In the genomic region with DNA sequence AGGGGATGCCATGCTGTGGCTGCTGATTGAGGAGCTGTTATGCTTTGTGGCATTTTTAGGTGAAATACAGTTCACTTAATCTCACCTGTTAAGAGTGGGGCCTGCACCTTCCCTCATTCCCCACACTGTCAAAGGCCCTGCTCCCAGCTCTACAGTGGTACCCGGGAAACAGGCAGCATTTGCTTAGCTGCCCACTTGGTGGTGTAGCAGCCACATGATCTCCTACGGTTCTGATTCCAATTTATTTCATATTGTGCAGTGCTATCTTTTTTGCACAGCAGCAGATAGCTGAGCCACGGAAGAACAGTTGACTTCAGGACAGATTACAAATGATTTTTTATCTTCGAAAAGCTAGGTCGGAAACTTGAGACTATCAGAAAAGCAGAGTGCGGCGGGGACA, we compare ENCODE assay signal across 23 mouse cellular contexts.
A peak's percentile ranks its signal among the peaks of the same experiment; 100 is the strongest.
DNase-seq lines count a peak whose midpoint lies in the region; ATAC-seq lines count a peak whose summit lies in the region.
"Had no signal": no experiment of that assay in that cellular context is flagged by ENCODE, and none has a peak within 500 bp of the region (broad histone marks: within the 10 kb centered on the region; RNA-seq: fewer than 3 reads in every experiment).

No protein-coding gene starts in this region.

- H3K36me3 ChIP-seq in hindbrain, embryonic 16.5 days (ENCODE audit: control insufficient read depth, insufficient read depth, low read length) = no peaks in the 10 kb centered on the region
- H3K36me3 ChIP-seq in hindbrain, embryonic 11.5 days (ENCODE audit: control insufficient read depth, insufficient read depth, low read length) = no peaks in the 10 kb centered on the region
- H3K36me3 ChIP-seq: embryonic facial prominence, embryonic 12.5 days; heart, embryonic 15.5 days; kidney, embryonic 15.5 days; limb, embryonic 15.5 days; neural tube, embryonic 13.5 days had no signal

- intact Hi-C loops in left cerebral cortex, postnatal 14 days (cut with DNase I) = no loop called here

- H3K4me3 ChIP-seq in hindbrain, embryonic 16.5 days (ENCODE audit: low read length) = no peak overlapping the region
- no peak overlapping the region for H3K4me3 ChIP-seq in hindbrain, embryonic 11.5 days (ENCODE audit: low read depth, low read length)
- H3K4me3 ChIP-seq: embryonic facial prominence, embryonic 12.5 days; heart, embryonic 15.5 days; kidney, embryonic 15.5 days; limb, embryonic 15.5 days; neural tube, embryonic 13.5 days had no signal

- no peak overlapping the region for H3K9ac ChIP-seq in hindbrain, embryonic 16.5 days (ENCODE audit: low read depth, low read length)
- H3K9ac ChIP-seq in hindbrain, embryonic 11.5 days (ENCODE audit: low read depth, low read length) = no peak overlapping the region
- H3K9ac ChIP-seq: embryonic facial prominence, embryonic 12.5 days; heart, embryonic 15.5 days; kidney, embryonic 15.5 days; limb, embryonic 15.5 days; liver, embryonic 14.5 days; lung, embryonic 14.5 days; neural tube, embryonic 13.5 days had no signal

- no peak for DNase-seq in hindbrain, embryonic 11.5 days (ENCODE audit: low spot score)
- peak; percentile 35 to 43 for DNase-seq in left cerebral cortex, postnatal 14 days (ENCODE audit: low spot score in 2 of 2)
- DNase-seq in left cerebral cortex, adult 11 months (ENCODE audit: low spot score) = no peak
- DNase-seq in right cerebral cortex, adult 18-20 months = peak; percentile 33
- no peak for DNase-seq in right cerebral cortex, postnatal 14 days
- no peak for DNase-seq in ovary, adult 18-20 months (ENCODE audit: low spot score)
- DNase-seq: adrenal gland, adult 2 months; cerebellum, adult 18-20 months; cerebellum, postnatal 14 days; heart, postnatal 36 days; kidney, adult 11 months; kidney, postnatal 36 days; left cerebral cortex, postnatal 4 days; lung, embryonic 14.5 days; right cerebral cortex, postnatal 25 days had no signal

- H3K4me2 ChIP-seq in hindbrain, embryonic 16.5 days (ENCODE audit: low read length) = no peak overlapping the region
- H3K4me2 ChIP-seq in hindbrain, embryonic 11.5 days (replicated peaks; ENCODE audit: low read depth, low read length) = no peak overlapping the region
- H3K4me2 ChIP-seq: embryonic facial prominence, embryonic 12.5 days; heart, embryonic 15.5 days; kidney, embryonic 15.5 days; limb, embryonic 15.5 days; lung, embryonic 14.5 days; neural tube, embryonic 13.5 days had no signal

- H3K27me3 ChIP-seq in hindbrain, embryonic 16.5 days (replicated peaks; ENCODE audit: control insufficient read depth, insufficient read depth, low read length) = no peaks in the 10 kb centered on the region
- H3K27me3 ChIP-seq in hindbrain, embryonic 11.5 days (ENCODE audit: control insufficient read depth, insufficient read depth, low read length) = no peaks in the 10 kb centered on the region
- H3K27me3 ChIP-seq: embryonic facial prominence, embryonic 12.5 days; heart, embryonic 15.5 days; kidney, embryonic 15.5 days; limb, embryonic 15.5 days; neural tube, embryonic 13.5 days had no signal

- H3K4me1 ChIP-seq in hindbrain, embryonic 16.5 days (ENCODE audit: control insufficient read depth, insufficient read depth, low read depth, low read length) = no peaks in the 10 kb centered on the region
- H3K4me1 ChIP-seq in hindbrain, embryonic 11.5 days (replicated peaks; ENCODE audit: control insufficient read depth, insufficient read depth, low read length) = no peaks in the 10 kb centered on the region
- H3K4me1 ChIP-seq: embryonic facial prominence, embryonic 12.5 days; heart, embryonic 15.5 days; kidney, embryonic 15.5 days; limb, embryonic 15.5 days; neural tube, embryonic 13.5 days had no signal

- 79% methylated on average over 7 of the region's 7 CpGs for WGBS in hindbrain, embryonic 16.5 days
- WGBS in hindbrain, embryonic 11.5 days = 88% methylated on average over 7 of the region's 7 CpGs

- H3K27ac ChIP-seq in hindbrain, embryonic 16.5 days (ENCODE audit: low read depth, low read length) = no peak overlapping the region
- no peak overlapping the region for H3K27ac ChIP-seq in hindbrain, embryonic 11.5 days (ENCODE audit: low read depth, low read length)
- H3K27ac ChIP-seq: embryonic facial prominence, embryonic 12.5 days; heart, embryonic 15.5 days; kidney, embryonic 15.5 days; limb, embryonic 15.5 days; liver, embryonic 14.5 days; neural tube, embryonic 13.5 days had no signal

- ATAC-seq in hindbrain, embryonic 16.5 days = peak; percentile 81; the same call in 1 of the 2 replicates
- no peak for ATAC-seq in hindbrain, embryonic 11.5 days (ENCODE audit: low FRiP score)
- ATAC-seq: Patski had no signal

- no peaks in the 10 kb centered on the region for H3K9me3 ChIP-seq in hindbrain, embryonic 16.5 days (ENCODE audit: control insufficient read depth, low read length)
- no peaks in the 10 kb centered on the region for H3K9me3 ChIP-seq in hindbrain, embryonic 11.5 days (ENCODE audit: control insufficient read depth, low read length)
- H3K9me3 ChIP-seq: embryonic facial prominence, embryonic 12.5 days; heart, embryonic 15.5 days; limb, embryonic 15.5 days; neural tube, embryonic 13.5 days had no signal

Comparison
In these comparisons a context has a peak if more than half of its experiments do, and no peak if none do; other contexts are left out.
1. DNase-seq: peak in left cerebral cortex, postnatal 14 days (2 of 2) and right cerebral cortex, adult 18-20 months (single experiment); none in hindbrain, embryonic 11.5 days (single experiment), left cerebral cortex, adult 11 months (single experiment), right cerebral cortex, postnatal 14 days (single experiment) and ovary, adult 18-20 months (single experiment).